Mouse (Mus musculus): Measurements from ENCODE around the gene Atp1a3. TPM values are rescaled to one million over a fixed set of nuclear protein-coding genes. Genes with fewer than 3 reads are reported as not detected.
A peak's percentile ranks its signal among the peaks of the same experiment; 100 is the strongest.

Gene Atp1a3
- polyA plus RNA-seq, 1 experiment from 2014 or later = 36.3 TPM

- H3K27me3 ChIP-seq (ENCODE audit: control insufficient read depth, insufficient read depth, low read length) = no peaks in the 10 kb centered on the region
- no peak overlapping the region for H3K4me3 ChIP-seq (ENCODE audit: low read depth, low read length)
- no peaks in the 10 kb centered on the region for H3K36me3 ChIP-seq (ENCODE audit: control insufficient read depth, insufficient read depth, low read length)
- no peak overlapping the region for H3K9ac ChIP-seq (ENCODE audit: low read length)
- H3K27ac ChIP-seq (ENCODE audit: low read depth, low read length) = no peak overlapping the region
- ATAC-seq (replicated peaks; ENCODE audit: low FRiP score) (no peak), DNase-seq (ENCODE audit: low spot score) (peak; percentile 88)
- WGBS = 12% methylated on average over 5 of the region's 5 CpGs
- no peaks in the 10 kb centered on the region for H3K9me3 ChIP-seq (ENCODE audit: control insufficient read depth, low read length)
- H3K4me1 ChIP-seq (replicated peaks; ENCODE audit: control insufficient read depth, insufficient read depth, low read length) = no peaks in the 10 kb centered on the region
- H3K4me2 ChIP-seq (ENCODE audit: low read depth, low read length, severe bottlenecking) = no peak overlapping the region
These were observed 40.7 kb downstream of the Atp1a3 start for GRCm38 (mm10) chr7:24964897-24965535.

- H3K36me3 ChIP-seq (ENCODE audit: control insufficient read depth, insufficient read depth, low read length) = no peaks in the 10 kb centered on the region
- H3K4me3 ChIP-seq (ENCODE audit: low read depth, low read length) = no peak overlapping the region
- no peaks in the 10 kb centered on the region for H3K4me1 ChIP-seq (replicated peaks; ENCODE audit: control insufficient read depth, insufficient read depth, low read length)
- H3K9ac ChIP-seq (ENCODE audit: low read length) = no peak overlapping the region
- no peak overlapping the region for H3K4me2 ChIP-seq (ENCODE audit: low read depth, low read length, severe bottlenecking)
- no peaks in the 10 kb centered on the region for H3K9me3 ChIP-seq (ENCODE audit: control insufficient read depth, low read length)
- DNase-seq (ENCODE audit: low spot score) (no peak), ATAC-seq (replicated peaks; ENCODE audit: low FRiP score) (no peak)
- H3K27me3 ChIP-seq (ENCODE audit: control insufficient read depth, insufficient read depth, low read length) = no peaks in the 10 kb centered on the region
- H3K27ac ChIP-seq (ENCODE audit: low read depth, low read length) = no peak overlapping the region
- WGBS = 83% methylated on average over 2 of the region's 2 CpGs
These were observed 41.5 kb downstream of the Atp1a3 start for GRCm38 (mm10) chr7:24964288-24964687.

GRCm38 (mm10) chr7:24955226-24955625 lies 50.5 kb downstream of the Atp1a3 start:
- H3K4me3 ChIP-seq (ENCODE audit: low read depth, low read length) = peak overlapping the region; percentile 30
- WGBS = 4% methylated on average over 24 of the region's 33 CpGs
- H3K27ac ChIP-seq (ENCODE audit: low read depth, low read length) = no peak overlapping the region
- DNase-seq (ENCODE audit: low spot score) = no peak
- peak overlapping the region; percentile 43 for H3K4me2 ChIP-seq (ENCODE audit: low read depth, low read length, severe bottlenecking)
- no peak overlapping the region for H3K9ac ChIP-seq (ENCODE audit: low read length)
- peaks cover 4% of the 10 kb centered on the region; the same call in 1 of the 2 replicates for H3K4me1 ChIP-seq (replicated peaks; ENCODE audit: control insufficient read depth, insufficient read depth, low read length)
- H3K9me3 ChIP-seq (ENCODE audit: control insufficient read depth, low read length) = no peaks in the 10 kb centered on the region
- H3K36me3 ChIP-seq (ENCODE audit: control insufficient read depth, insufficient read depth, low read length) = no peaks in the 10 kb centered on the region
- no peak for ATAC-seq (replicated peaks; ENCODE audit: low FRiP score)
- peaks cover 55% of the 10 kb centered on the region for H3K27me3 ChIP-seq (ENCODE audit: control insufficient read depth, insufficient read depth, low read length)

GRCm38 (mm10) chr7:24954450-24954849 lies 51.3 kb downstream of the Atp1a3 start:
- ATAC-seq (replicated peaks; ENCODE audit: low FRiP score) = no peak
- Histone ChIP-seq H3K4me3 (ENCODE audit: low read depth, low read length) (peak overlapping the region; percentile 30), H3K27me3 (ENCODE audit: control insufficient read depth, insufficient read depth, low read length) (peaks cover 62% of the 10 kb centered on the region), H3K27ac (ENCODE audit: low read depth, low read length) (no peak overlapping the region), H3K36me3 (ENCODE audit: control insufficient read depth, insufficient read depth, low read length) (no peaks in the 10 kb centered on the region), H3K9me3 (ENCODE audit: control insufficient read depth, low read length) (no peaks in the 10 kb centered on the region), H3K9ac (ENCODE audit: low read length) (peak overlapping the region; percentile 35), H3K4me1 (replicated peaks; ENCODE audit: control insufficient read depth, insufficient read depth, low read length) (peaks cover 4% of the 10 kb centered on the region; the same call in 1 of the 2 replicates), H3K4me2 (ENCODE audit: low read depth, low read length, severe bottlenecking) (peak overlapping the region; percentile 61)
- 2% methylated on average over 29 of the region's 30 CpGs for WGBS
- no peak for DNase-seq (ENCODE audit: low spot score)

GRCm38 (mm10) chr7:24953966-24954365 lies 51.8 kb downstream of the Atp1a3 start:
- H3K4me1 ChIP-seq (replicated peaks; ENCODE audit: control insufficient read depth, insufficient read depth, low read length) = peaks cover 4% of the 10 kb centered on the region; the same call in 1 of the 2 replicates
- DNase-seq (ENCODE audit: low spot score) (no peak), ATAC-seq (replicated peaks; ENCODE audit: low FRiP score) (0 out of 2 replicates have a peak, but pooled peaks have one; percentile 28)
- H3K9ac ChIP-seq (ENCODE audit: low read length) = peak overlapping the region; percentile 35
- peaks cover 66% of the 10 kb centered on the region for H3K27me3 ChIP-seq (ENCODE audit: control insufficient read depth, insufficient read depth, low read length)
- no peak overlapping the region for H3K27ac ChIP-seq (ENCODE audit: low read depth, low read length)
- H3K9me3 ChIP-seq (ENCODE audit: control insufficient read depth, low read length) = no peaks in the 10 kb centered on the region
- H3K36me3 ChIP-seq (ENCODE audit: control insufficient read depth, insufficient read depth, low read length) = no peaks in the 10 kb centered on the region
- H3K4me2 ChIP-seq (ENCODE audit: low read depth, low read length, severe bottlenecking) = peak overlapping the region; percentile 61
- peak overlapping the region; percentile 30 for H3K4me3 ChIP-seq (ENCODE audit: low read depth, low read length)
- 2% methylated on average over 22 of the region's 24 CpGs for WGBS

GRCm38 (mm10) chr7:24949958-24950623 lies 55.7 kb downstream of the Atp1a3 start:
- no peak overlapping the region for H3K4me3 ChIP-seq (ENCODE audit: low read depth, low read length)
- H3K9me3 ChIP-seq (ENCODE audit: control insufficient read depth, low read length) = no peaks in the 10 kb centered on the region
- no peak overlapping the region for H3K9ac ChIP-seq (ENCODE audit: low read length)
- DNase-seq (ENCODE audit: low spot score) (peak; percentile 92), ATAC-seq (replicated peaks; ENCODE audit: low FRiP score) (peak; percentile 66)
- peaks cover 4% of the 10 kb centered on the region; the same call in 1 of the 2 replicates for H3K4me1 ChIP-seq (replicated peaks; ENCODE audit: control insufficient read depth, insufficient read depth, low read length)
- H3K36me3 ChIP-seq (ENCODE audit: control insufficient read depth, insufficient read depth, low read length) = no peaks in the 10 kb centered on the region
- under 1% methylated on average over 8 of the region's 8 CpGs for WGBS
- no peak overlapping the region for H3K27ac ChIP-seq (ENCODE audit: low read depth, low read length)
- H3K4me2 ChIP-seq (ENCODE audit: low read depth, low read length, severe bottlenecking) = no peak overlapping the region
- peaks cover 94% of the 10 kb centered on the region for H3K27me3 ChIP-seq (ENCODE audit: control insufficient read depth, insufficient read depth, low read length)

GRCm38 (mm10) chr7:24948774-24949173 lies 57.0 kb downstream of the Atp1a3 start:
- Histone ChIP-seq H3K4me2 (ENCODE audit: low read depth, low read length, severe bottlenecking) (0 out of 2 replicates have a peak overlapping the region, but pooled peaks have one; percentile 15), H3K27ac (ENCODE audit: low read depth, low read length) (no peak overlapping the region), H3K4me1 (replicated peaks; ENCODE audit: control insufficient read depth, insufficient read depth, low read length) (peaks cover 9% of the 10 kb centered on the region; the same call in 1 of the 2 replicates), H3K9ac (ENCODE audit: low read length) (no peak overlapping the region), H3K36me3 (ENCODE audit: control insufficient read depth, insufficient read depth, low read length) (no peaks in the 10 kb centered on the region), H3K4me3 (ENCODE audit: low read depth, low read length) (no peak overlapping the region), H3K27me3 (ENCODE audit: control insufficient read depth, insufficient read depth, low read length) (peaks cover 96% of the 10 kb centered on the region), H3K9me3 (ENCODE audit: control insufficient read depth, low read length) (no peaks in the 10 kb centered on the region)
- WGBS = 2% methylated on average over 29 of the region's 29 CpGs
- no peak for DNase-seq (ENCODE audit: low spot score)
- no peak for ATAC-seq (replicated peaks; ENCODE audit: low FRiP score)

- 1% methylated on average over 7 of the region's 7 CpGs for WGBS
- Histone ChIP-seq H3K36me3 (ENCODE audit: control insufficient read depth, insufficient read depth, low read length) (no peaks in the 10 kb centered on the region), H3K27me3 (ENCODE audit: control insufficient read depth, insufficient read depth, low read length) (peaks cover 98% of the 10 kb centered on the region), H3K27ac (ENCODE audit: low read depth, low read length) (no peak overlapping the region), H3K4me2 (ENCODE audit: low read depth, low read length, severe bottlenecking) (no peak overlapping the region), H3K9me3 (ENCODE audit: control insufficient read depth, low read length) (no peaks in the 10 kb centered on the region), H3K4me3 (ENCODE audit: low read depth, low read length) (no peak overlapping the region), H3K9ac (ENCODE audit: low read length) (no peak overlapping the region), H3K4me1 (replicated peaks; ENCODE audit: control insufficient read depth, insufficient read depth, low read length) (peaks cover 7% of the 10 kb centered on the region; the same call in 1 of the 2 replicates)
- ATAC-seq (replicated peaks; ENCODE audit: low FRiP score) = no peak
- DNase-seq (ENCODE audit: low spot score) = no peak
These were observed 58.3 kb downstream of the Atp1a3 start for GRCm38 (mm10) chr7:24947316-24948048.
